Mouse (Mus musculus): ENCODE results near the gene Acvr1. TPM values are rescaled to one million over a fixed set of nuclear protein-coding genes. Genes with fewer than 3 reads are reported as not detected.

Acvr1 gene
- polyA plus RNA-seq, 1 experiment from 2014 or later, result 7.5 TPM

- Histone ChIP-seq H3K4me2 (replicated peaks) (no peak overlapping the region), H3K36me3 (replicated peaks; ENCODE audit: control insufficient read depth, insufficient read depth) (no peaks in the 10 kb centered on the region), H3K4me3 (replicated peaks; ENCODE audit: low read length) (no peak overlapping the region), H3K9ac (no peak overlapping the region), H3K27ac (no peak overlapping the region), H3K4me1 (replicated peaks; ENCODE audit: control insufficient read depth, insufficient read depth, low read length) (0 out of 2 replicates have a peak, but pooled peaks cover 4% of the 10 kb centered on the region), H3K27me3 (ENCODE audit: control insufficient read depth, insufficient read depth, low read length) (no peaks in the 10 kb centered on the region), H3K9me3 (ENCODE audit: control insufficient read depth, low read length) (no peaks in the 10 kb centered on the region)
- ATAC-seq (ENCODE audit: low FRiP score) (no peak), DNase-seq (ENCODE audit: low spot score) (no peak)
- WGBS, result 79% methylated on average over 6 of the region's 6 CpGs
Observed at GRCm38 (mm10) chr2:58516920-58517319, 50.0 kb downstream of the Acvr1 start.

DNA sequence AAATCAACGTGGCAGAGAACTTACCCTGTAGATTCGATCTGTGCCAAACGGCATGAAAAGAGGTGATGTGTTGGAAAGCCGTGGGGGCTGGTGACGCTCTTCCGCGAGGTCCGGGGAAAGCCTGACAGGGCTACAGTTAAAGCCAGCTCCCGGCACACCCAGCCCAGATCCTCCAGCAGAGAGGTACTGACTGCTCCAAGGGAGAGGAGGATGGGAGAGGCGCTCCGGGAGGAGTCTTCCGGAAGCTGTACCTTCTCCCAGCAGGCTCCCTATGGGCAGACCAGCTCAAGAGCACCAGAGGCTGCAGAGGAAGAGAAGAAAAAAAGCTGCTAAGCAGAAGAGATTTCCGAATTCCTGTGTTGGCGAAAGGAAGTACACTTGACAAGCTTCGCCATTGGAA, 51.0 kb downstream of the Acvr1 start:
- Histone ChIP-seq H3K36me3 (replicated peaks; ENCODE audit: control insufficient read depth, insufficient read depth) (no peaks in the 10 kb centered on the region), H3K9ac (no peak overlapping the region), H3K27ac (0 out of 2 replicates have a peak overlapping the region, but pooled peaks have one; percentile 20), H3K4me2 (replicated peaks) (no peak overlapping the region), H3K9me3 (ENCODE audit: control insufficient read depth, low read length) (no peaks in the 10 kb centered on the region), H3K4me3 (replicated peaks; ENCODE audit: low read length) (no peak overlapping the region), H3K4me1 (replicated peaks; ENCODE audit: control insufficient read depth, insufficient read depth, low read length) (0 out of 2 replicates have a peak, but pooled peaks cover 4% of the 10 kb centered on the region), H3K27me3 (ENCODE audit: control insufficient read depth, insufficient read depth, low read length) (no peaks in the 10 kb centered on the region)
- WGBS, result 47% methylated on average over 15 of the region's 15 CpGs
- no peak for DNase-seq (ENCODE audit: low spot score)
- no peak for ATAC-seq (ENCODE audit: low FRiP score)

- Histone ChIP-seq H3K36me3 (replicated peaks; ENCODE audit: control insufficient read depth, insufficient read depth) (no peaks in the 10 kb centered on the region), H3K9me3 (ENCODE audit: control insufficient read depth, low read length) (no peaks in the 10 kb centered on the region), H3K27me3 (ENCODE audit: control insufficient read depth, insufficient read depth, low read length) (no peaks in the 10 kb centered on the region), H3K27ac (no peak overlapping the region), H3K9ac (no peak overlapping the region), H3K4me2 (replicated peaks) (no peak overlapping the region), H3K4me1 (replicated peaks; ENCODE audit: control insufficient read depth, insufficient read depth, low read length) (0 out of 2 replicates have a peak, but pooled peaks cover 4% of the 10 kb centered on the region), H3K4me3 (replicated peaks; ENCODE audit: low read length) (no peak overlapping the region)
- DNase-seq (ENCODE audit: low spot score) (no peak), ATAC-seq (ENCODE audit: low FRiP score) (no peak)
- WGBS, result 95% methylated on average over 11 of the region's 11 CpGs
Observed at GRCm38 (mm10) chr2:58514489-58514888, 52.5 kb downstream of the Acvr1 start.

GRCm38 (mm10) chr2:58513212-58513611, 53.7 kb downstream of the Acvr1 start:
- 88% methylated on average over 3 of the region's 3 CpGs for WGBS
- H3K4me3 ChIP-seq (replicated peaks; ENCODE audit: low read length), result no peak overlapping the region
- H3K4me1 ChIP-seq (replicated peaks; ENCODE audit: control insufficient read depth, insufficient read depth, low read length), result 0 out of 2 replicates have a peak, but pooled peaks cover 4% of the 10 kb centered on the region
- H3K27me3 ChIP-seq (ENCODE audit: control insufficient read depth, insufficient read depth, low read length), result no peaks in the 10 kb centered on the region
- H3K9ac ChIP-seq, result no peak overlapping the region
- DNase-seq (ENCODE audit: low spot score), result no peak
- H3K4me2 ChIP-seq (replicated peaks), result no peak overlapping the region
- H3K9me3 ChIP-seq (ENCODE audit: control insufficient read depth, low read length), result no peaks in the 10 kb centered on the region
- no peaks in the 10 kb centered on the region for H3K36me3 ChIP-seq (replicated peaks; ENCODE audit: control insufficient read depth, insufficient read depth)
- ATAC-seq (ENCODE audit: low FRiP score), result no peak
- no peak overlapping the region for H3K27ac ChIP-seq

DNA sequence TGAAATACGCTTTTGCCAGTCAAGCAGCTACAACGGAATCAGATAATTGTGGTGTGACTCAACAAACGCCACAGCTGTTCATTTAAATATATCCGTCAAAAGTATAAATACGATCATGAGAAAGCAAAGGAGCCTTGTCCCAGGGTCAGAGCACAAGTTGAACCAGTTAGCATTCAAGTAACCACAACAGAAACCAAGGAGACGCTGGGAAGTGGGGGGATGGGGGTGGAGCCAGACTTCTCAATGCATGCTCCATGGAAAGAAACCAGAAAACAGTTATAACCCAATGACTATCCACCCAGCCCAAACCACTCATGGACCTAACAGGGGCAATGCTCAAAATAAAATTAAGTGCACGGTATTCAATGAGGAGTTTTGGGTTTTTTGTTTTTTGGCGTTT, 56.8 kb downstream of the Acvr1 start:
- H3K27me3 ChIP-seq (ENCODE audit: control insufficient read depth, insufficient read depth, low read length), result no peaks in the 10 kb centered on the region
- H3K36me3 ChIP-seq (replicated peaks; ENCODE audit: control insufficient read depth, insufficient read depth), result no peaks in the 10 kb centered on the region
- H3K27ac ChIP-seq, result no peak overlapping the region; the same call in 1 of the 2 replicates
- H3K4me2 ChIP-seq (replicated peaks), result no peak overlapping the region
- no peaks in the 10 kb centered on the region for H3K9me3 ChIP-seq (ENCODE audit: control insufficient read depth, low read length)
- H3K4me3 ChIP-seq (replicated peaks; ENCODE audit: low read length), result no peak overlapping the region
- H3K9ac ChIP-seq, result no peak overlapping the region
- no peaks in the 10 kb centered on the region for H3K4me1 ChIP-seq (replicated peaks; ENCODE audit: control insufficient read depth, insufficient read depth, low read length)
- 70% methylated on average over 8 of the region's 8 CpGs for WGBS
- no peak for DNase-seq (ENCODE audit: low spot score)
- no peak for ATAC-seq (ENCODE audit: low FRiP score)

GRCm38 (mm10) chr2:58505306-58506090, 61.5 kb downstream of the Acvr1 start:
- Histone ChIP-seq H3K27me3 (ENCODE audit: control insufficient read depth, insufficient read depth, low read length) (no peaks in the 10 kb centered on the region), H3K4me2 (replicated peaks) (no peak overlapping the region), H3K9me3 (ENCODE audit: control insufficient read depth, low read length) (no peaks in the 10 kb centered on the region), H3K9ac (no peak overlapping the region), H3K36me3 (replicated peaks; ENCODE audit: control insufficient read depth, insufficient read depth) (no peaks in the 10 kb centered on the region), H3K27ac (no peak overlapping the region), H3K4me3 (replicated peaks; ENCODE audit: low read length) (no peak overlapping the region), H3K4me1 (replicated peaks; ENCODE audit: control insufficient read depth, insufficient read depth, low read length) (no peaks in the 10 kb centered on the region)
- ATAC-seq (ENCODE audit: low FRiP score) (no peak), DNase-seq (ENCODE audit: low spot score) (no peak)
- 85% methylated on average over 9 of the region's 9 CpGs for WGBS

DNA sequence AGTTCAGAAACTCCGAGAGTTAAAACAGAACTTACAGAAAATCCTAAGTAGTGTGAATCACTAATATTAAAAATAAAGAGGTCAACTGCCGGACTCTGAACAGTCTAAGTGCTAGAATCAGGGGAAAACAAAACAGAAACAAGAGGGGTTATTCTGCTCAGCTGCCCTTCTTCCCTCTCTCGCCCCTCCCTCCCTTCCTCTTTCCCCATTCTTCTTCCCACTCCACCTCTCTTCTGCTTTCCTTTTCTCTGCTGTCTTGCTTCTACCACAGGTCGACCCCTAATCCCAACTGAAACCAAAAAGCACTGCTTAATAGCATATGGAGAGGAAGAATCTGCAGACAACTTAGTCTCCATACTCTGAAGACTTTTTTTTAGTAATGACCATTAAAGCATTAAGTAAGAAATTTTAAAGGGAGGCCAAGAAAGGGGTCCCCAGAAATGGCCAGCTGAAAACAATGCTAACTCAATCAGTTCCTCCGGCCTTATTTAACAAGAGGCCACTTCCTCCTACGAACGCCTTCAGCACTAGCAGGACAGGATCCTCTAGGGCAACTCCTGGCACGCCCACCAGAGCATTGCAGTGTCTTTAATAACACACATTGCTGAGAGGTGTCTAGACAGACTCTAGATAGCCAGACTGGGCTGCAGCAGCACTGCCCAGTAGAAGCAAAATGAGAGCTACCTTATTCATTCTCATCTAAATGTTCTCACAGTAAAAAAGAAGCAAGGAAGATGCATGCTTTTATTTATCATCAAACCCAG, 70.1 kb downstream of the Acvr1 start:
- Histone ChIP-seq H3K9ac (no peak overlapping the region), H3K4me3 (replicated peaks; ENCODE audit: low read length) (no peak overlapping the region), H3K27ac (no peak overlapping the region), H3K27me3 (ENCODE audit: control insufficient read depth, insufficient read depth, low read length) (no peaks in the 10 kb centered on the region), H3K36me3 (replicated peaks; ENCODE audit: control insufficient read depth, insufficient read depth) (no peaks in the 10 kb centered on the region), H3K4me1 (replicated peaks; ENCODE audit: control insufficient read depth, insufficient read depth, low read length) (0 out of 2 replicates have a peak, but pooled peaks cover 4% of the 10 kb centered on the region), H3K9me3 (ENCODE audit: control insufficient read depth, low read length) (no peaks in the 10 kb centered on the region), H3K4me2 (replicated peaks) (no peak overlapping the region)
- no peak for ATAC-seq (ENCODE audit: low FRiP score)
- DNase-seq (ENCODE audit: low spot score), result no peak
- 81% methylated on average over 8 of the region's 8 CpGs for WGBS

DNA sequence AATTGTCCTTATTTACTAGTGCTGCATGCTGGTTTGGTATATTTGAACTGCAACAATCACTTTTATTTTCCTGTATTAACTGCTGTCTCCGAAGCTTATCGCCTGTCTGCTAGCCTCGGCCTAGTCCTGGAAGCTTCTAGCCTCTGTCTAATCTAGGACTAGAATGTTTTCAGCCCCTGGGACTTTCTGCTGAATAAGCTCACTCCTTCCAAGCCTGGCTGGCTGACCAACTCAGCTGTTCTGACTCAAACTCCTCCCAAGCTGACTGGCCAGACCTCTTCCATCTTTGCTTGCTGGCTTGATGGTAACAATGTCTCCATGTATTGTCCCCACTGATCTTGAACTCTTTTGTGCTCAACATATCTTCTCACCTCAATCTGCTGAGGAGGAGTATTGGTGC, 71.7 kb downstream of the Acvr1 start:
- Histone ChIP-seq H3K27ac (no peak overlapping the region), H3K36me3 (replicated peaks; ENCODE audit: control insufficient read depth, insufficient read depth) (no peaks in the 10 kb centered on the region), H3K9me3 (ENCODE audit: control insufficient read depth, low read length) (no peaks in the 10 kb centered on the region), H3K4me3 (replicated peaks; ENCODE audit: low read length) (no peak overlapping the region), H3K27me3 (ENCODE audit: control insufficient read depth, insufficient read depth, low read length) (no peaks in the 10 kb centered on the region), H3K4me1 (replicated peaks; ENCODE audit: control insufficient read depth, insufficient read depth, low read length) (0 out of 2 replicates have a peak, but pooled peaks cover 4% of the 10 kb centered on the region), H3K9ac (no peak overlapping the region), H3K4me2 (replicated peaks) (no peak overlapping the region)
- WGBS, result 93% methylated on average over 3 of the region's 3 CpGs
- no peak for ATAC-seq (ENCODE audit: low FRiP score)
- no peak for DNase-seq (ENCODE audit: low spot score)
